ENCODE assay signal across 26 mouse cellular contexts in the genomic region with DNA sequence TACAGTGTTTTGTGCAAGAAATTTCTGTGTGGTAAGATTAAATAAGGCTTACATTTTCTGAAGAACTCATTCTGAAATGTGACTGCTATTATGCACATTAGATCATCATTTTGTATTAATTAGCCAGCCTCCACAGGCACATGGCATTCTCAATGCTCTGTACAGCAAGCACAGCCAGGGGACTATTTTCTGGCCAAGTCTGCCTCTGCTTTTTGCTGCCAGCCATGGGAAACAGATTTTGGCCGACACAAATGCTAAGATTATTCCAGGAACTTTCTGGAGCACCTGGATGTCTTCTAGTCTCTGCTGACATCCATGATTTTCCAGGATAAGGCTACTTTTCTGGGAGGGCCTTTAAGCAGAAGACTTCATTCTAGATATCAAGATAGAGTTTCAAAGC. TPM values are rescaled to one million over a fixed set of nuclear protein-coding genes. Genes with fewer than 3 reads are reported as not detected.
DNase-seq lines count a peak whose midpoint lies in the region; ATAC-seq and TF ChIP-seq lines count a peak whose summit lies in the region.
"Had no signal": no experiment of that assay in that cellular context is flagged by ENCODE, and none has a peak within 500 bp of the region (broad histone marks: within the 10 kb centered on the region; RNA-seq: fewer than 3 reads in every experiment).

No protein-coding gene starts in this region.

- 51% methylated on average over 1 of the region's 1 CpGs for WGBS in forebrain, embryonic 13.5 days
- 88% methylated on average over 1 of the region's 1 CpGs for WGBS in forebrain, embryonic 11.5 days
- 60% methylated on average over 1 of the region's 1 CpGs for WGBS in midbrain, postnatal 0 days
- 73% methylated on average over 1 of the region's 1 CpGs for WGBS in midbrain, embryonic 11.5 days

- TF ChIP-seq CTCF in midbrain, postnatal 0 days (IDR thresholded peaks at IDR 0.05) = no peak

- no peaks in the 10 kb centered on the region for H3K4me1 ChIP-seq in forebrain, embryonic 13.5 days
- H3K4me1 ChIP-seq in forebrain, embryonic 11.5 days (replicated peaks; ENCODE audit: control insufficient read depth, insufficient read depth, low read length) = no peaks in the 10 kb centered on the region
- H3K4me1 ChIP-seq in midbrain, postnatal 0 days (ENCODE audit: insufficient read depth, low read length) = no peaks in the 10 kb centered on the region
- H3K4me1 ChIP-seq in midbrain, embryonic 11.5 days (ENCODE audit: control insufficient read depth, insufficient read depth, low read length) = no peaks in the 10 kb centered on the region
- H3K4me1 ChIP-seq: heart, embryonic 13.5 days had no signal

- H3K9ac ChIP-seq in forebrain, embryonic 13.5 days = no peak overlapping the region
- no peak overlapping the region for H3K9ac ChIP-seq in forebrain, embryonic 11.5 days (ENCODE audit: low read length)
- no peak overlapping the region for H3K9ac ChIP-seq in midbrain, postnatal 0 days (replicated peaks; ENCODE audit: low read length, poor library complexity, severe bottlenecking)
- H3K9ac ChIP-seq in midbrain, embryonic 11.5 days (ENCODE audit: low read length) = no peak overlapping the region
- H3K9ac ChIP-seq: embryonic facial prominence, embryonic 13.5 days; heart, embryonic 13.5 days; liver, postnatal 0 days had no signal

- no peaks in the 10 kb centered on the region for H3K36me3 ChIP-seq in forebrain, embryonic 13.5 days (ENCODE audit: poor library complexity, severe bottlenecking)
- H3K36me3 ChIP-seq in forebrain, embryonic 11.5 days (ENCODE audit: control insufficient read depth, insufficient read depth, low read length) = no peaks in the 10 kb centered on the region
- no peaks in the 10 kb centered on the region for H3K36me3 ChIP-seq in midbrain, postnatal 0 days (ENCODE audit: insufficient read depth, low read length)
- no peaks in the 10 kb centered on the region for H3K36me3 ChIP-seq in midbrain, embryonic 11.5 days (ENCODE audit: control insufficient read depth, insufficient read depth, low read length)
- H3K36me3 ChIP-seq: embryonic facial prominence, embryonic 13.5 days; G1E; heart, embryonic 13.5 days had no signal

- no peaks in the 10 kb centered on the region for H3K27me3 ChIP-seq in forebrain, embryonic 13.5 days
- no peaks in the 10 kb centered on the region for H3K27me3 ChIP-seq in forebrain, embryonic 11.5 days (ENCODE audit: control insufficient read depth, insufficient read depth, low read length)
- H3K27me3 ChIP-seq in midbrain, postnatal 0 days (ENCODE audit: insufficient read depth, low read length) = no peaks in the 10 kb centered on the region
- H3K27me3 ChIP-seq in midbrain, embryonic 11.5 days (ENCODE audit: control insufficient read depth, insufficient read depth, low read length) = no peaks in the 10 kb centered on the region
- H3K27me3 ChIP-seq: embryonic facial prominence, embryonic 13.5 days; heart, embryonic 13.5 days; megakaryocyte, embryonic 14.5 days had no signal

- 0 out of 2 replicates have a peak, but pooled peaks have one; percentile 65 for ATAC-seq in forebrain, embryonic 13.5 days
- no peak for ATAC-seq in forebrain, embryonic 11.5 days (replicated peaks; ENCODE audit: low FRiP score)
- ATAC-seq in midbrain, postnatal 0 days (ENCODE audit: low FRiP score) = no peak
- ATAC-seq in midbrain, embryonic 11.5 days (ENCODE audit: low FRiP score) = no peak
- ATAC-seq: liver, postnatal 0 days; midbrain, embryonic 16.5 days had no signal

- H3K27ac ChIP-seq in forebrain, embryonic 13.5 days = no peak overlapping the region
- H3K27ac ChIP-seq in forebrain, embryonic 11.5 days (ENCODE audit: low read depth, low read length) = no peak overlapping the region
- H3K27ac ChIP-seq in midbrain, postnatal 0 days (ENCODE audit: low read depth, low read length) = no peak overlapping the region
- no peak overlapping the region for H3K27ac ChIP-seq in midbrain, embryonic 11.5 days (ENCODE audit: low read depth, low read length)
- H3K27ac ChIP-seq: embryonic facial prominence, embryonic 13.5 days; heart, embryonic 13.5 days had no signal

- H3K9me3 ChIP-seq in forebrain, embryonic 13.5 days (replicated peaks) = no peaks in the 10 kb centered on the region
- H3K9me3 ChIP-seq in forebrain, embryonic 11.5 days (ENCODE audit: control insufficient read depth, low read length) = no peaks in the 10 kb centered on the region
- no peaks in the 10 kb centered on the region for H3K9me3 ChIP-seq in midbrain, postnatal 0 days (ENCODE audit: low read length)
- H3K9me3 ChIP-seq in midbrain, embryonic 11.5 days (ENCODE audit: control insufficient read depth, low read length) = no peaks in the 10 kb centered on the region
- H3K9me3 ChIP-seq: embryonic facial prominence, embryonic 13.5 days; G1E; heart, embryonic 13.5 days; megakaryocyte, embryonic 14.5 days had no signal

- intact Hi-C loops in gastrocnemius, postnatal 14 days (cut with DNase I; ENCODE audit: low total_unique reads) = no loop called here

- DNase-seq in forebrain, embryonic 11.5 days (ENCODE audit: low spot score) = no peak
- peak; percentile 52 for DNase-seq in midbrain, postnatal 0 days (ENCODE audit: low spot score)
- DNase-seq in midbrain, embryonic 11.5 days (ENCODE audit: low spot score, missing footprints) = no peak
- peak; percentile 79 for DNase-seq in layer of hippocampus, adult 9-11 months
- DNase-seq in gastrocnemius, postnatal 4 days (ENCODE audit: low spot score in 2 of 2) = no peak
- no peak for DNase-seq in lung, postnatal 14 days
- no peak for DNase-seq in gastrocnemius, postnatal 14 days
- DNase-seq: cerebellum, adult 9-10 months; heart, postnatal 36 days; kidney, adult 11 months; liver; liver, postnatal 0 days; lung, postnatal 10 days; right cerebral cortex, postnatal 25 days had no signal

- H3K4me3 ChIP-seq in forebrain, embryonic 13.5 days = no peak overlapping the region
- no peak overlapping the region for H3K4me3 ChIP-seq in forebrain, embryonic 11.5 days (ENCODE audit: low read depth, low read length)
- H3K4me3 ChIP-seq in midbrain, postnatal 0 days (ENCODE audit: low read depth, low read length) = no peak overlapping the region
- no peak overlapping the region for H3K4me3 ChIP-seq in midbrain, embryonic 11.5 days (ENCODE audit: low read depth, low read length)
- H3K4me3 ChIP-seq: embryonic facial prominence, embryonic 13.5 days; heart, embryonic 13.5 days; megakaryocyte, embryonic 14.5 days had no signal

- no peak overlapping the region for H3K4me2 ChIP-seq in forebrain, embryonic 13.5 days
- no peak overlapping the region for H3K4me2 ChIP-seq in forebrain, embryonic 11.5 days (ENCODE audit: low read depth, low read length, severe bottlenecking)
- H3K4me2 ChIP-seq in midbrain, postnatal 0 days (ENCODE audit: low read depth, low read length, poor library complexity, severe bottlenecking) = no peak overlapping the region
- no peak overlapping the region for H3K4me2 ChIP-seq in midbrain, embryonic 11.5 days
- H3K4me2 ChIP-seq: embryonic facial prominence, embryonic 13.5 days; heart, embryonic 13.5 days had no signal

RNA-seq across cellular contexts. Expression of a gene that starts 18.6 kb away (rescaled TPM):
- not detected in 2 replicates for polyA plus RNA-seq in forebrain, embryonic 13.5 days (2015; fragmentation: Nextera tagmentation; extraction: Ambion mirVana)
- polyA plus RNA-seq in forebrain, embryonic 11.5 days (2014; fragmentation: Nextera tagmentation; extraction: Ambion mirVana) = not detected in 2 replicates
- not detected in 2 replicates for total RNA-seq in midbrain, postnatal 0 days (2014; rRNA removed)
- polyA plus RNA-seq in midbrain, postnatal 0 days (2015; fragmentation: Nextera tagmentation; extraction: Ambion mirVana) = not detected in 2 replicates
- polyA plus RNA-seq in midbrain, embryonic 11.5 days (2014; fragmentation: Nextera tagmentation; extraction: Ambion mirVana) = not detected in 2 replicates
- 1 to 10 TPM; 1.2 to 1.5 TPM for total RNA-seq in gastrocnemius, postnatal 4 days (2021)
- total RNA-seq in gastrocnemius, postnatal 14 days (2021) = under 1 TPM; 0.60 to 0.80 TPM
- total RNA-seq: granulocyte monocyte progenitor cell, adult 5-6 weeks; neutrophil, adult 5-6 weeks had no signal
- polyA plus RNA-seq: embryonic facial prominence, embryonic 13.5 days; G1E; heart, embryonic 13.5 days; kidney, embryonic 16.5 days; liver, postnatal 0 days; midbrain, embryonic 16.5 days; stomach, embryonic 16.5 days; thymus, postnatal 0 days had no signal

RNA-seq across cellular contexts. Expression of a gene that starts 24.4 kb away (rescaled TPM):
- polyA plus RNA-seq in forebrain, embryonic 13.5 days (2015; fragmentation: Nextera tagmentation; extraction: Ambion mirVana) = not detected in 2 replicates
- not detected in 2 replicates for polyA plus RNA-seq in forebrain, embryonic 11.5 days (2014; fragmentation: Nextera tagmentation; extraction: Ambion mirVana)
- not detected in 2 replicates for total RNA-seq in midbrain, postnatal 0 days (2014; rRNA removed)
- not detected in 2 replicates for polyA plus RNA-seq in midbrain, postnatal 0 days (2015; fragmentation: Nextera tagmentation; extraction: Ambion mirVana)
- polyA plus RNA-seq in midbrain, embryonic 11.5 days (2014; fragmentation: Nextera tagmentation; extraction: Ambion mirVana) = not detected in 2 replicates
- total RNA-seq in gastrocnemius, postnatal 4 days (2021) = 1 to 10 TPM; 1.2 to 1.5 TPM
- total RNA-seq in gastrocnemius, postnatal 14 days (2021) = under 1 TPM; 0.60 to 0.80 TPM
- total RNA-seq: neutrophil, adult 5-6 weeks had no signal
- polyA plus RNA-seq: embryonic facial prominence, embryonic 13.5 days; G1E; heart, embryonic 13.5 days; kidney, embryonic 16.5 days; liver, postnatal 0 days; midbrain, embryonic 16.5 days; stomach, embryonic 16.5 days; thymus, postnatal 0 days had no signal

RNA-seq across cellular contexts. Expression of a gene that starts 30.2 kb away (rescaled TPM):
- not detected in 2 replicates for polyA plus RNA-seq in forebrain, embryonic 13.5 days (2015; fragmentation: Nextera tagmentation; extraction: Ambion mirVana)
- polyA plus RNA-seq in forebrain, embryonic 11.5 days (2014; fragmentation: Nextera tagmentation; extraction: Ambion mirVana) = not detected in 2 replicates
- not detected in 2 replicates for total RNA-seq in midbrain, postnatal 0 days (2014; rRNA removed)
- polyA plus RNA-seq in midbrain, postnatal 0 days (2015; fragmentation: Nextera tagmentation; extraction: Ambion mirVana) = not detected in 2 replicates
- not detected in 2 replicates for polyA plus RNA-seq in midbrain, embryonic 11.5 days (2014; fragmentation: Nextera tagmentation; extraction: Ambion mirVana)
- total RNA-seq in gastrocnemius, postnatal 4 days (2021) = 1 to 10 TPM; 1.2 to 1.5 TPM
- under 1 TPM; 0.60 to 0.80 TPM for total RNA-seq in gastrocnemius, postnatal 14 days (2021)
- total RNA-seq: neutrophil, adult 5-6 weeks had no signal
- polyA plus RNA-seq: embryonic facial prominence, embryonic 13.5 days; G1E; heart, embryonic 13.5 days; kidney, embryonic 16.5 days; liver, postnatal 0 days; midbrain, embryonic 16.5 days; stomach, embryonic 16.5 days; thymus, postnatal 0 days had no signal

RNA-seq across cellular contexts. Expression of a gene that starts 36.0 kb away (rescaled TPM):
- polyA plus RNA-seq in forebrain, embryonic 13.5 days (2015; fragmentation: Nextera tagmentation; extraction: Ambion mirVana) = not detected in 2 replicates
- polyA plus RNA-seq in forebrain, embryonic 11.5 days (2014; fragmentation: Nextera tagmentation; extraction: Ambion mirVana) = not detected in 2 replicates
- not detected in 2 replicates for total RNA-seq in midbrain, postnatal 0 days (2014; rRNA removed)
- polyA plus RNA-seq in midbrain, postnatal 0 days (2015; fragmentation: Nextera tagmentation; extraction: Ambion mirVana) = not detected in 2 replicates
- not detected in 2 replicates for polyA plus RNA-seq in midbrain, embryonic 11.5 days (2014; fragmentation: Nextera tagmentation; extraction: Ambion mirVana)
- 1 to 10 TPM; 1.2 to 1.5 TPM for total RNA-seq in gastrocnemius, postnatal 4 days (2021)
- under 1 TPM; 0.60 to 0.80 TPM for total RNA-seq in gastrocnemius, postnatal 14 days (2021)
- total RNA-seq: neutrophil, adult 5-6 weeks had no signal
- polyA plus RNA-seq: embryonic facial prominence, embryonic 13.5 days; G1E; heart, embryonic 13.5 days; kidney, embryonic 16.5 days; liver, postnatal 0 days; midbrain, embryonic 16.5 days; stomach, embryonic 16.5 days; thymus, postnatal 0 days had no signal

RNA-seq across cellular contexts. Expression of a gene that starts 41.8 kb away (rescaled TPM):
- not detected in 2 replicates for polyA plus RNA-seq in forebrain, embryonic 13.5 days (2015; fragmentation: Nextera tagmentation; extraction: Ambion mirVana)
- polyA plus RNA-seq in forebrain, embryonic 11.5 days (2014; fragmentation: Nextera tagmentation; extraction: Ambion mirVana) = not detected in 2 replicates
- not detected in 2 replicates for total RNA-seq in midbrain, postnatal 0 days (2014; rRNA removed)
- not detected in 2 replicates for polyA plus RNA-seq in midbrain, postnatal 0 days (2015; fragmentation: Nextera tagmentation; extraction: Ambion mirVana)
- polyA plus RNA-seq in midbrain, embryonic 11.5 days (2014; fragmentation: Nextera tagmentation; extraction: Ambion mirVana) = not detected in 2 replicates
- total RNA-seq in gastrocnemius, postnatal 4 days (2021) = not detected
- total RNA-seq in gastrocnemius, postnatal 14 days (2021) = under 1 TPM in 1 of 2 experiments, not detected in 1; 0.60 TPM
- total RNA-seq: adrenal gland, postnatal 4 days; G1E; granulocyte monocyte progenitor cell, adult 5-6 weeks; neutrophil, adult 5-6 weeks had no signal
- polyA plus RNA-seq: embryonic facial prominence, embryonic 13.5 days; G1E; heart, embryonic 13.5 days; kidney, embryonic 16.5 days; liver, postnatal 0 days; midbrain, embryonic 16.5 days; stomach, embryonic 16.5 days; thymus, postnatal 0 days had no signal

Comparison
In these comparisons a context has a peak if more than half of its experiments do, and no peak if none do; other contexts are left out.
1. DNase-seq: peak in midbrain, postnatal 0 days (single experiment) and layer of hippocampus, adult 9-11 months (single experiment); none in forebrain, embryonic 11.5 days (single experiment), midbrain, embryonic 11.5 days (single experiment), gastrocnemius, postnatal 4 days (0 of 2), lung, postnatal 14 days (single experiment) and gastrocnemius, postnatal 14 days (single experiment).